Mouse (Mus musculus) thymus, adult 18-20 months (tissue): ENCODE results near the gene St6galnac3.
A peak's percentile ranks its signal among the peaks of the same experiment; 100 is the strongest.

ENCODE experiments used
- DNase-seq, 2 experiments: peaks; one replicate each; pipeline ENCODE4 v3.0.0; 2022; ENCODE audit warnings: mixed read lengths in 2 of 2

St6galnac3 gene

DNA sequence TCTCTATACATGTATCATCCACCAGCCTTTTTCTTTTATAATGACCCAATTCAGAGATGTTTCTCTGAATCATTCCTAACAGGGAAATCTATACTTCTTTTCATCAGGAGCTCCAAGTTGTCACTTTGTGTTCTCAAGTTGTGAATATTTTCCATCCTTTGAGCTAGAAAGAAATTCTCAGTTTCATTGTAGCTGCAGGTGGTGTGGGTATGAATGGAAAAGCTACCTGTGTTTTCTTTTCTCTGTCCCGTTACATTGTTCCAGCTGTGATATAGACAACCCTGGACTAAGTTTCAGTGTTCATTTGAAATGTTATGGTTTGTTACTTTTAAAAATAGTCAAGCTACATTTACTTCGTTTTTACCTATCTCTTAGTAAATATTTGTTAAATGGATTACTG, 534.2 kb downstream of the St6galnac3 start:
- no peak for DNase-seq

DNA sequence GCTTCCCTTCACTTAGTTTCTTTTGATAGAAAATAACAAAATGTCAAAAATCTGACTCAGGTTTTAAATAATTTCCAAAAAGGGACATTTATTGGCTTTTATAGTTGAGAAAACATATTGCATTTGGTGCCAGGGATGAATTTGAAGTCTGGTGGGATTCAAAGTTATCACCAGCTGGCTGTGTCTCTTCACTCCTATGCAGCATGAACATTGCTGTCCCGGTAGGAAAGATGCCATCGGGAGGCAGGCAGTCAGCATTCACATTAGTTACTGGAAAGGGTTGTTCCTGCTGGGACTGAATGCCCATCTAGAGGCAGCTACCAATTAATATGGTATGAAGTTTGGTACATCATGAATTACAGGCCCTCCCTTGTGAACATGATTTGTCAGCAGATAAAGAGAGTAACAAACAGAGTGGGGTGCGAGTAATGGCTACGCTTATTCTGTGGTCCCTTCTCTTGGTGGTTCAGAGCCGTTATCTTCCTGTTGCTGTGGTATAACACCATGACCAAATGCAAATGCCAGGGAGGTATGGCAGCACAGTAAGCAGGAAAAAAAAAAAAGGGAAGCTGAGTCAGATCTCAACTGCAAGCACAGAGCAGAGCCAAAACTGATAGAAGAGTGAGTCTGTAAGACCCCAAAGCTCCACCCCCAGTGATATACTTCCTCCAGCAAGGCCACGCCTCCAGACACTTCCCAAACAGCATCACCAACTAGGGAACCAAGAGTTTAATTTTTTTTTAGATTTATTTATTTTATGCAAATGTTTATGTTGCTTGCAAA, 535.1 kb downstream of the St6galnac3 start:
- no peak for DNase-seq

GRCm38 (mm10) chr3:153188224-153188623, 536.8 kb downstream of the St6galnac3 start:
- DNase-seq: no peak

DNA sequence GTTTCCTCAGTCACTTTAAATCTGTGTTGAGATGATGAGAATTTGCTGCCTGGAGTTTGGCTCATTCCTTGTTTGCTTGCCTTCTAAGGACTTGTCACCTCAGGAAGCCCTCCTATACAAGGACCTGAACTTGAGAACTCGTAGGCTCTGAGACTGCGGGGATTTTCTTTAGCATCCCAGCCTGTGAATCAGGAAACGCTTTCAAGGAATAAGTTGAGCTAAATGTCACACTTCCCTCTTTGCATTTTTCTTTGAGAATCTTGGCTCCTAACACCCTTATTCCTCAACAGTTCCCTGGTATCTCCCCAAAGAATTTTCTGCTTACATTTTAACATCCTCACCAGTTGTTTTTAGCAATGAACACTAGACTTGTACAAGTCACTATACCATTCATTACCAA, 539.9 kb downstream of the St6galnac3 start:
- DNase-seq: no peak

DNA sequence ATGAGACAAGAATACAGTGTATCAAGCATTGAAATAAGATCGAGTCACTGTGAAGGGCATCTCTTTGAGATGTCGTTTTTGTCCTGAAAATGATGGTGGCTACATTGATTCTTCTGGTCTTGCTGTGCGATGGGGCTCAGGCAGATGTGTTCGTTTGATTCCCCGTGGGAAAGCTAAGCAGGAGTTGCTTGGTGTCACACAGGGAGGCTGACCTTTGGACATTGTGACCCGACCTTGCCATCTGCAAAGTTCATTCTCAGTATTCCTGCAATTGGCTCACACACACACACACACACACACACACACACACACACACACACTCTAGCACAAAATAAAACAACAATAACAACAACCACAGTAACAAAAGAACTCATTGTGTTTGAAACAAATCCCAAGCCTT, 543.7 kb downstream of the St6galnac3 start:
- DNase-seq: no peak

GRCm38 (mm10) chr3:153176749-153177148, 548.2 kb downstream of the St6galnac3 start:
- DNase-seq: no peak

DNA sequence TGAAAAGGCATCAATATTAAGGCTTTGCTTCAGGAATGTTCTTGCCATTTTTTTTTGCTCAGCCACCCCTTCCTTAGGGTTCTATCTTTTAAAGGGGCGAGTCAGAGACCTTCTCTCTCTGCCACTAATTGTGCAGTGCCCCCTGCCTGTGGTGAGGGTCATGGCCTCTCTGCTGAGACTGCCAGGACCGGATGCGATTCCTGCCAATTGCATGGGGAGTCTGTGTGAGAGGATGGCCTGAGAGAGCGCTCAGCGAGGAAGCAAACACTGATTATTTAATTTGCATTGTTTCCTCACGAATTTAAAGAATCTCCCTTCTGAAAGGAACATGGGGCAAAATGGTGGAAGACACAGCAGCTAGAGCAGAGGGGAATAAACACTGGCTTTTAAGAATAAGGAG, 548.6 kb downstream of the St6galnac3 start:
- DNase-seq: no peak

DNA sequence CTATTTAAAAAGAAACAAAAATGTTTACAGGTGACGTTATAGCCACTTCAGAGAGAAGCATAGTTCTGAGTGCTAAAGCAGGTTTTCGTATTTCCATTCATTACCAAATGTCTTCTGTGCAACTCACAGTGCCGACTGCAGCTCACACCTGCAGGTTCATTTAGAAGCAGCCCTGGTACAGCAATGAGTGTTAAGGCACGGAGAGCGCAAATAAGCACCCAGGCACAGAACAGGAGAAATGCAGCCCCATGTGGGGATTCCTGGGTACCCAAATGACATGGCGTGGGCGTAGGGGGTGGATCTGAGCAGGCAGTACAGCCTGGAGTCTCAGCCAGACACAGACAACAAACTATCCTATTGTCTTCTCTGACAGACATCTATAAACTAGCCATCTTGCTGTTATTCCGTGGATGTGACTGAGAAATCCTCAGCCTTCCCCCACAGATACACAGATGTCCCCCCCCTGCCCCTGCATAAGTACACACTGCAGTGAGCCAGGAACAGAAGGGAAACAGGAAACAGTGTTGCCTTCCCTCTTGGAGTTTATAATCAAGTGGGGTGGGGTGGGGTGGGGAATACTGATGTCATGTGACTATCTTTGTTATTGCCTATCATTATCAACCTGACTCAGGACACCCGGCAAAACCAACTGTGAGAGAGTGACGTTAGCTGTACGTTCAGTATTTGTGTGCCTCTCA, 550.5 kb downstream of the St6galnac3 start:
- DNase-seq: no peak

- no peak for DNase-seq
Observed at GRCm38 (mm10) chr3:153173567-153173966, 551.4 kb downstream of the St6galnac3 start.

- DNase-seq: no peak
Observed at GRCm38 (mm10) chr3:153170146-153170545, 554.8 kb downstream of the St6galnac3 start.

DNA sequence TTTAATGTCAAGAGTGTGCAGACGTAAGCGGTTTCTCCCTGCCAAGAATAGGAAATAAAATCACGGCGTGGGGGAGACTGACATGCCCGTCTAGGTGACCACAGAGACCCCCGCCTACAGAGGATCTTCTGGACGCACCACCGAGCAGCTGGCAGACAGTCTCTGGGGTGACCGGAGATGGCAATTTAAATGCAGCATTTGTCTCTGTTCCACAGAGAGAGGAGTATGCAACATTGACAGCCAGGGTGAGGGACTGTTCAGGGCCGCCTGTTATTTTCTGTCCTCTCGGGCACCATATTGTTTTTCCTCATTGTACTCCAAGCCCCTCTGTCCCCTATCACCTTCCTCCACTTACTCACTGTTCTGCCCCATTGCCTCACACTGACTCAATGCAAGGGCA, 555.2 kb downstream of the St6galnac3 start:
- no peak for DNase-seq

DNA sequence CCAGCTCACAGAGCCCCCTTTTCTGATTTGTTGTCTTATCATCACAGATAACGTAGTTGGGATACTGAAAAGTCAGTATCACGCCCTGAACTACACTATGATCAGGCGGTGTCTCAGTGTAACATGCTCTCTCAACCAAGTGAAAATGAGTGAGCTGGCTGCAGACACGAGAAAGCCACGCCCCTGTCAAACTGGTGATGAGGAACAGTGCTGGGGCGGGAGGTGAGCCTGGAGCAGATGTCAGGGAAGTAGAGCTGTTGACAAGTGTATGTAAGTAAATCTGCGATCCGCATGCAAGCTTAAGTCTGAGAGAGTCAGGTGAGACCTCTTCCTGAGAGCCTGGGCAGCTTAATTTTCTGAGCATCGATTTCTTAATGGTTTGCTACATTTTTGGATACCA, 563.3 kb downstream of the St6galnac3 start:
- DNase-seq: no peak

DNA sequence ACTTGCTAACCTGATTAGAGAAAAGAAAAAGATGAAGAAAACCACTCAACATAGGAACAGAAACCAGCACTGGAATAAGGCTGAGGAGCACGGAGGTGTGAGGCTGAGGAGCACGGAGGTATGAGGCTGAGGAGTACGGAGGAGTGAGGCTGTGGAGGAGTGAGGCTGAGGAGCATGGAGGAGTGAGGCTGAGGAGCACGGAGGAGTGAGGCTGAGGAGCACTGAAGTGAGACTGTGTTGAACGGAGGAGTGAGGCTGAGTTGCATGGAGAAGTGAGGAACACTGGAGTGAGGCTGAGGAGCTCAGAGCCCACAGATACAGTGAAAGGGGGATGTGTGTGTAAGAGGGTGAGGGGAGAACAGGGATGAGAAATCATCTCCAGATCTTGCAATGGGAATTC, 564.3 kb downstream of the St6galnac3 start:
- DNase-seq: no peak

- DNase-seq: peak in 1 of 2 experiments; percentile 2
Observed at GRCm38 (mm10) chr3:153148887-153149286, 576.1 kb downstream of the St6galnac3 start.
